Mouse (Mus musculus): ENCODE data around the gene Fer. TPM values are rescaled to one million over a fixed set of nuclear protein-coding genes. Genes with fewer than 3 reads are reported as not detected.

The Fer gene
- polyA plus RNA-seq, 1 experiment: 11.5 TPM

- no peaks in the 10 kb centered on the region for H3K36me3 ChIP-seq (ENCODE audit: control insufficient read depth, insufficient read depth, low read length)
- no peak overlapping the region for H3K4me3 ChIP-seq (ENCODE audit: control insufficient read depth, low read depth, low read length)
- no peaks in the 10 kb centered on the region for H3K27me3 ChIP-seq (ENCODE audit: control insufficient read depth, insufficient read depth, low read length)
- TF ChIP-seq CTCF (IDR thresholded peaks at IDR 0.05; ENCODE audit: control insufficient read depth, insufficient read depth, insufficient replicate concordance, low read depth, low read length) (no peak), POLR2A (IDR thresholded peaks at IDR 0.05; ENCODE audit: control insufficient read depth, low read depth, low read length) (no peak)
- H3K4me1 ChIP-seq (ENCODE audit: control insufficient read depth, insufficient read depth, low read length): no peaks in the 10 kb centered on the region
- no peak overlapping the region for H3K27ac ChIP-seq (ENCODE audit: control insufficient read depth, insufficient read depth, low read depth, low read length)
Observed at GRCm38 (mm10) chr17:63946772-63947171, 83.9 kb downstream of the Fer start.

DNA sequence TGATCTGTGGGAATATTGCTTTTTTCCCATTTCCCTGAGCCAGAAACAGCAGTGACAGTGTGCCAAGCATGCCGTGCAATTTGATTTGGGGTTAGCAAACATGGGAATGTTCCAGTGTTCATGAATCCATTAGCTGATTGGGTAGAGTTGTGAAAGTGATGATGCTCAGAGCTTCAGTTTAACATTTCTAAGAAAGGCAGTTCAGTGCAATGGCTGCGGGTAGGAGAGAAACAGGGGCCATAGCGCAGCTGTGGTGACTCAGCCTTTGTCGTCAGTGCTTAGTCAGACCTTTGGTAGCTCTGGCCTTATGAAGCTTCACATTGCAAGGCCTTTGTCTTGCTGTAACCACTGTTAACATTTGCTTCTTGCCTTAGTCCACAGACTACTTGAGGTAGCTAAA is 85.9 kb downstream of the Fer start:
- no peaks in the 10 kb centered on the region for H3K27me3 ChIP-seq (ENCODE audit: control insufficient read depth, insufficient read depth, low read length)
- no peaks in the 10 kb centered on the region for H3K4me1 ChIP-seq (ENCODE audit: control insufficient read depth, insufficient read depth, low read length)
- H3K27ac ChIP-seq (ENCODE audit: control insufficient read depth, insufficient read depth, low read depth, low read length): no peak overlapping the region
- no peak for TF ChIP-seq POLR2A (IDR thresholded peaks at IDR 0.05; ENCODE audit: control insufficient read depth, low read depth, low read length)
- no peak for TF ChIP-seq CTCF (IDR thresholded peaks at IDR 0.05; ENCODE audit: control insufficient read depth, insufficient read depth, insufficient replicate concordance, low read depth, low read length)
- H3K36me3 ChIP-seq (ENCODE audit: control insufficient read depth, insufficient read depth, low read length): no peaks in the 10 kb centered on the region
- no peak overlapping the region for H3K4me3 ChIP-seq (ENCODE audit: control insufficient read depth, low read depth, low read length)

DNA sequence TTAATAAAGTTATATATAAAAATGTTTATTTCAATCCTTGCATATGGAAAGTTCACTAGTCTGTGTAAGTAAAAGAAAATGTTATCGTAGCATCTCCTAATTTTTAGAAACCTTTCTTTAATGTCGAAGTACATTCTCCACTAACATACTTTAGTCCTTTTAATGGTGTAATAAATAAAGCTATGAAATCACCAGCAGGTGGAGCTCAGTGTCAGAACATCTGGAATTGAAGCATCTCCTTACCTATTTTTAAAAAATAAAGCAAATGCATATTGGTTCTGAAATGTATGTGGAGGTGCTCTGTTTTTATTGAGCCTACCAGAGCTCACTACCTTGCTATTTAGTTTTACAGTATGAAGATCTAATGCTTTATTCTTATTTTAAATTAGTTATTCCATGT is 88.6 kb downstream of the Fer start:
- no peaks in the 10 kb centered on the region for H3K27me3 ChIP-seq (ENCODE audit: control insufficient read depth, insufficient read depth, low read length)
- H3K36me3 ChIP-seq (ENCODE audit: control insufficient read depth, insufficient read depth, low read length): no peaks in the 10 kb centered on the region
- H3K4me3 ChIP-seq (ENCODE audit: control insufficient read depth, low read depth, low read length): no peak overlapping the region
- no peaks in the 10 kb centered on the region for H3K4me1 ChIP-seq (ENCODE audit: control insufficient read depth, insufficient read depth, low read length)
- TF ChIP-seq POLR2A (IDR thresholded peaks at IDR 0.05; ENCODE audit: control insufficient read depth, low read depth, low read length) (no peak), CTCF (IDR thresholded peaks at IDR 0.05; ENCODE audit: control insufficient read depth, insufficient read depth, insufficient replicate concordance, low read depth, low read length) (no peak)
- H3K27ac ChIP-seq (ENCODE audit: control insufficient read depth, insufficient read depth, low read depth, low read length): no peak overlapping the region

- Histone ChIP-seq H3K27me3 (ENCODE audit: control insufficient read depth, insufficient read depth, low read length) (no peaks in the 10 kb centered on the region), H3K27ac (ENCODE audit: control insufficient read depth, insufficient read depth, low read depth, low read length) (no peak overlapping the region), H3K4me1 (ENCODE audit: control insufficient read depth, insufficient read depth, low read length) (no peaks in the 10 kb centered on the region), H3K36me3 (ENCODE audit: control insufficient read depth, insufficient read depth, low read length) (no peaks in the 10 kb centered on the region), H3K4me3 (ENCODE audit: control insufficient read depth, low read depth, low read length) (no peak overlapping the region)
- TF ChIP-seq POLR2A (IDR thresholded peaks at IDR 0.05; ENCODE audit: control insufficient read depth, low read depth, low read length): no peak
- TF ChIP-seq CTCF (IDR thresholded peaks at IDR 0.05; ENCODE audit: control insufficient read depth, insufficient read depth, insufficient replicate concordance, low read depth, low read length): no peak
Observed at GRCm38 (mm10) chr17:63967091-63967490, 104.2 kb downstream of the Fer start.

GRCm38 (mm10) chr17:63969448-63969847 is 106.6 kb downstream of the Fer start:
- no peaks in the 10 kb centered on the region for H3K4me1 ChIP-seq (ENCODE audit: control insufficient read depth, insufficient read depth, low read length)
- TF ChIP-seq CTCF (IDR thresholded peaks at IDR 0.05; ENCODE audit: control insufficient read depth, insufficient read depth, insufficient replicate concordance, low read depth, low read length): no peak

GRCm38 (mm10) chr17:63970239-63970638 is 107.4 kb downstream of the Fer start:
- no peak for TF ChIP-seq POLR2A (IDR thresholded peaks at IDR 0.05; ENCODE audit: control insufficient read depth, low read depth, low read length)
- no peak for TF ChIP-seq CTCF (IDR thresholded peaks at IDR 0.05; ENCODE audit: control insufficient read depth, insufficient read depth, insufficient replicate concordance, low read depth, low read length)
- Histone ChIP-seq H3K27me3 (ENCODE audit: control insufficient read depth, insufficient read depth, low read length) (no peaks in the 10 kb centered on the region), H3K27ac (ENCODE audit: control insufficient read depth, insufficient read depth, low read depth, low read length) (no peak overlapping the region), H3K4me1 (ENCODE audit: control insufficient read depth, insufficient read depth, low read length) (no peaks in the 10 kb centered on the region), H3K4me3 (ENCODE audit: control insufficient read depth, low read depth, low read length) (no peak overlapping the region), H3K36me3 (ENCODE audit: control insufficient read depth, insufficient read depth, low read length) (no peaks in the 10 kb centered on the region)

More at GRCm38 (mm10) chr17:63969448-63969847, 106.6 kb downstream of the Fer start:
- Histone ChIP-seq H3K27ac (ENCODE audit: control insufficient read depth, insufficient read depth, low read depth, low read length) (no peak overlapping the region), H3K36me3 (ENCODE audit: control insufficient read depth, insufficient read depth, low read length) (no peaks in the 10 kb centered on the region), H3K27me3 (ENCODE audit: control insufficient read depth, insufficient read depth, low read length) (no peaks in the 10 kb centered on the region), H3K4me3 (ENCODE audit: control insufficient read depth, low read depth, low read length) (no peak overlapping the region)

- Histone ChIP-seq H3K36me3 (ENCODE audit: control insufficient read depth, insufficient read depth, low read length) (no peaks in the 10 kb centered on the region), H3K27me3 (ENCODE audit: control insufficient read depth, insufficient read depth, low read length) (no peaks in the 10 kb centered on the region), H3K4me3 (ENCODE audit: control insufficient read depth, low read depth, low read length) (no peak overlapping the region), H3K27ac (ENCODE audit: control insufficient read depth, insufficient read depth, low read depth, low read length) (no peak overlapping the region), H3K4me1 (ENCODE audit: control insufficient read depth, insufficient read depth, low read length) (no peaks in the 10 kb centered on the region)
- no peak for TF ChIP-seq POLR2A (IDR thresholded peaks at IDR 0.05; ENCODE audit: control insufficient read depth, low read depth, low read length)
Observed at GRCm38 (mm10) chr17:63970939-63971338, 108.1 kb downstream of the Fer start.

DNA sequence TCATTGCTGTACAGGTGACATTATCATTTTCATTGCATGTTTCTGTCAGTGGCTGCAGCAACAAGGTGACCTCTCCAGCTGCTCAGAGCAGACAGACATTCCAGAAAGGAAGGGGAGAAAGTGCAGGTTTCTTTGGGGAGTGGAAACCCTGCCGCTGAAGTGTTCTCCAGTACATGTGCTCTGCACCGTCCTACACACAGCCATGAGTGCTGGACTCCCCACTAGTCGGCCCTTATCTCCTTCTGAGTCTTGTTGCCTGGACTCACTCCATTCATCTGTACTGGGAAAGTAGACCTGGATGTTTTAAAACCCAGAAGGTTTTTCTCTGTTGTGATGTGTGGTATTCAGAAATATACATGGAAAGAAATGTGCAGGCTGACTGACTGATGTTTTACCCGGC is 109.3 kb downstream of the Fer start:
- H3K27ac ChIP-seq (ENCODE audit: control insufficient read depth, insufficient read depth, low read depth, low read length): no peak overlapping the region
- TF ChIP-seq POLR2A (IDR thresholded peaks at IDR 0.05; ENCODE audit: control insufficient read depth, low read depth, low read length): no peak
- TF ChIP-seq CTCF (IDR thresholded peaks at IDR 0.05; ENCODE audit: control insufficient read depth, insufficient read depth, insufficient replicate concordance, low read depth, low read length): no peak
- H3K36me3 ChIP-seq (ENCODE audit: control insufficient read depth, insufficient read depth, low read length): no peaks in the 10 kb centered on the region

More for the DNA sequence above, 109.3 kb downstream of the Fer start:
- Histone ChIP-seq H3K27me3 (ENCODE audit: control insufficient read depth, insufficient read depth, low read length) (no peaks in the 10 kb centered on the region), H3K4me3 (ENCODE audit: control insufficient read depth, low read depth, low read length) (no peak overlapping the region), H3K4me1 (ENCODE audit: control insufficient read depth, insufficient read depth, low read length) (no peaks in the 10 kb centered on the region)
